Mouse (Mus musculus): ENCODE data around the gene Pfn3.

GRCm38 (mm10) chr13:55449679-55450441 is 34.8 kb upstream of the Pfn3 start:
- TF ChIP-seq CTCF (IDR thresholded peaks at IDR 0.05; ENCODE audit: borderline replicate concordance, control insufficient read depth, extremely low read depth, insufficient read depth, low read length, poor library complexity): no peak
- no peak for TF ChIP-seq POLR2A (IDR thresholded peaks at IDR 0.05; ENCODE audit: control insufficient read depth, extremely low read depth, insufficient read depth, low read length, poor library complexity)

Measured in thymus, adult 2 months (tissue).